Mouse (Mus musculus) stomach, postnatal 0 days (tissue): ENCODE results near the gene Mtr. TPM values are rescaled to one million over a fixed set of nuclear protein-coding genes. Genes with fewer than 3 reads are reported as not detected.

Experiments used
- ATAC-seq: fragments of 200-750 bp; cut with Nextera tagmentation; 2 replicates; pipeline ENCODE4 v1.8.0; 2017; ENCODE audit not compliant: low FRiP score, low TSS enrichment
- DNase-seq: peaks from one replicate; pipeline ENCODE4 v3.0.0-alpha.2; 2016; ENCODE audit warnings: low spot score
- H3K27ac ChIP-seq: fragments of 300-500 bp; sonication (generic); replicated peaks from 2 replicates; pipeline ENCODE4 v1.5.1; 2014; ENCODE audit warnings: mild to moderate bottlenecking, control low read depth
- H3K27me3 ChIP-seq: fragments of 300-500 bp; sonication (generic); 2 replicates; pipeline ENCODE4 v1.6.1; 2014; ENCODE audit warnings: low read length; ENCODE audit not compliant: control insufficient read depth, insufficient read depth
- H3K36me3 ChIP-seq: fragments of 300-500 bp; sonication (generic); 2 replicates; pipeline ENCODE4 v1.6.1; 2014; ENCODE audit warnings: low read length, mixed read lengths; ENCODE audit not compliant: control insufficient read depth, insufficient read depth
- H3K4me1 ChIP-seq: fragments of 300-500 bp; sonication (generic); replicated peaks from 2 replicates; pipeline ENCODE4 v1.6.1; 2014; ENCODE audit warnings: antibody characterized with exemption; ENCODE audit not compliant: control insufficient read depth, insufficient read depth
- H3K4me2 ChIP-seq: fragments of 300-500 bp; sonication (generic); replicated peaks from 2 replicates; pipeline ENCODE4 v1.6.1; 2014; ENCODE audit warnings: low read depth, mild to moderate bottlenecking, control low read depth, moderate library complexity
- H3K4me3 ChIP-seq: fragments of 300-500 bp; sonication (generic); 2 replicates; pipeline ENCODE4 v1.5.1; 2014; ENCODE audit warnings: low read depth, low read length, control low read depth
- H3K9ac ChIP-seq: fragments of 300-500 bp; sonication (generic); 2 replicates; pipeline ENCODE4 v1.6.1; 2014; ENCODE audit warnings: mild to moderate bottlenecking, low read length, control low read depth, mixed read lengths
- H3K9me3 ChIP-seq: fragments of 300-500 bp; sonication (generic); 2 replicates; pipeline ENCODE4 v1.6.1; 2016; ENCODE audit warnings: low read length; ENCODE audit not compliant: control insufficient read depth
- CTCF ChIP-seq: IDR thresholded peaks from 2 replicates; pipeline ENCODE4 v1.5.1; 2016; ENCODE audit warnings: antibody characterized with exemption, low read depth, mild to moderate bottlenecking, moderate library complexity
- EP300 ChIP-seq: optimal IDR thresholded peaks from 2 replicates; pipeline ENCODE3; 2016; ENCODE audit warnings: antibody characterized with exemption
- WGBS: fragments of 180-500 bp; shearing (Covaris S2); extraction: QIAGEN DNeasy Blood & Tissue Kit; methylation state at CpG from one replicate; pipeline ENCODE4 v1.1.7; 2014; 5-methylcytosine and 5-hydroxymethylcytosine counted together
- polyA plus RNA-seq: library from polyadenylated mRNA; unstranded; fragments of >200 nt; fragmentation: Nextera tagmentation; extraction: Ambion mirVana; gene quantifications from 2 replicates; pipeline ENCODE4 v1.2.1, GENCODE M21; 2015

Gene Mtr
- polyA plus RNA-seq, 1 experiment from 2014 or later: 2.9 TPM

DNA sequence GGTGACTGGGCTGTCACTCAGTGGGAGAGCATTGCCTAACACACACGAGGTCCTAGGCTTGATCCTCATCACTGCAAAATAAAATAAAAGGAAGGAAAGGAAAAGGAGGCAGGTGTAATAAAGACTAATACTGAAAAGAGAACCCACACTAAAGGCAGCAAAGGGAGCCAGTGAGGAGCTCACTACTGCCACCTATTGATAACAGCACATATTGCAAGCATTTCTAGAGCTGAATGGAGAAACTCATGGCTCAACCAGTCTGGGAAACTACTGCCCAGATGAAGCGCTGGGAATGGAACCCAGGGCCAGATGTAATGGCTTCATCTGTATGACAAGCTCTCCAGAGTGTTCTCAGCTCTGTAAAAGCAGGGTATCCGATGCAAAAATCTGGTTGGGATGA, 15.0 kb upstream of the Mtr start:
- Histone ChIP-seq H3K27me3 (no peaks in the 10 kb centered on the region), H3K4me1 (no peaks in the 10 kb centered on the region), H3K27ac (no peak overlapping the region), H3K9ac (no peak overlapping the region), H3K4me2 (no peak overlapping the region), H3K4me3 (no peak overlapping the region), H3K9me3 (no peaks in the 10 kb centered on the region), H3K36me3 (no peaks in the 10 kb centered on the region)
- peak; percentile 74 for TF ChIP-seq CTCF
- no peak for TF ChIP-seq EP300
- 54% methylated on average over 3 of the region's 3 CpGs for WGBS
- no peak for ATAC-seq
- DNase-seq: no peak

- no peak overlapping the region for H3K4me2 ChIP-seq
- DNase-seq (no peak), ATAC-seq (no peak)
- TF ChIP-seq CTCF: no peak
- TF ChIP-seq EP300: no peak
- H3K36me3 ChIP-seq: no peaks in the 10 kb centered on the region
- no peak overlapping the region for H3K4me3 ChIP-seq
- H3K4me1 ChIP-seq: no peaks in the 10 kb centered on the region
- no peak overlapping the region for H3K9ac ChIP-seq
- no peaks in the 10 kb centered on the region for H3K9me3 ChIP-seq
- no peak overlapping the region for H3K27ac ChIP-seq
- H3K27me3 ChIP-seq: no peaks in the 10 kb centered on the region
- WGBS: 89% methylated on average over 3 of the region's 3 CpGs
Measured at GRCm38 (mm10) chr13:12267971-12268370, 10.1 kb upstream of the Mtr start.

GRCm38 (mm10) chr13:12267097-12267496, 9.2 kb upstream of the Mtr start:
- Histone ChIP-seq H3K27me3 (no peaks in the 10 kb centered on the region), H3K9me3 (no peaks in the 10 kb centered on the region), H3K4me1 (no peaks in the 10 kb centered on the region), H3K27ac (no peak overlapping the region), H3K4me3 (no peak overlapping the region), H3K9ac (no peak overlapping the region), H3K36me3 (no peaks in the 10 kb centered on the region), H3K4me2 (no peak overlapping the region)
- no peak for DNase-seq
- ATAC-seq: no peak
- 28% methylated on average over 3 of the region's 3 CpGs for WGBS
- TF ChIP-seq CTCF: peak; percentile 32; the same call in 1 of the 2 replicates
- no peak for TF ChIP-seq EP300

- ATAC-seq: no peak
- Histone ChIP-seq H3K36me3 (no peaks in the 10 kb centered on the region), H3K9me3 (no peaks in the 10 kb centered on the region), H3K27me3 (no peaks in the 10 kb centered on the region), H3K27ac (no peak overlapping the region), H3K9ac (no peak overlapping the region), H3K4me2 (no peak overlapping the region), H3K4me3 (no peak overlapping the region), H3K4me1 (no peaks in the 10 kb centered on the region)
- WGBS: 67% methylated on average over 6 of the region's 6 CpGs
- TF ChIP-seq CTCF: no peak
- no peak for TF ChIP-seq EP300
- no peak for DNase-seq
Measured at GRCm38 (mm10) chr13:12263996-12264395, 6.1 kb upstream of the Mtr start.

GRCm38 (mm10) chr13:12261505-12261904, 3.6 kb upstream of the Mtr start:
- no peak overlapping the region for H3K4me2 ChIP-seq
- no peaks in the 10 kb centered on the region for H3K9me3 ChIP-seq
- no peaks in the 10 kb centered on the region for H3K36me3 ChIP-seq
- no peak overlapping the region for H3K27ac ChIP-seq
- TF ChIP-seq EP300 (no peak), CTCF (peak; percentile 53)
- H3K27me3 ChIP-seq: no peaks in the 10 kb centered on the region
- no peak overlapping the region for H3K9ac ChIP-seq
- DNase-seq (no peak), ATAC-seq (no peak)
- no peak overlapping the region for H3K4me3 ChIP-seq
- no peaks in the 10 kb centered on the region for H3K4me1 ChIP-seq

DNA sequence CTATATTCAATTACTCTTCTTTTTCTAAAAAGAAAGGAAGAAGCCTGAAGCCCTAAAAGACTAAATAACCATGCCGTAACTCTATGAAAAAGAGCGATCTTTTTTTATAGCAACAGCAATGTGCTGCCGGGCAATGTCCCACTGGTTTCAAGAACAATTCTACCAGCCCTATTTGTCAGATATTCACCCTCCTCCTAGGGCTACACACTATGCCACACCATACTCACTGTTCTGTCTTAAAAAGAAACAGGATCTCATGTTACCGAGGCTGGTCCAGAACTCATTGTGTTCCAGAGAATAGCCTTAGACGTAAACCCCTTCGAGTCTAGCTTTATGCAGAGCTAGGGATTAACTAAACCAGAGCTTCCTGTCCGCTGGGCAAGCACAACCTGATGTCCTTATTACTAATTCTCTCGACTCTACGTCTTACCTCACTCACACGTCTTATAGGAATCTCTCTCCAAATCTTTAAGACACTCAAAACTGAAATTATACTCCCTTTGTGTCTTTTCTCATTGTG, 982 bp downstream of the Mtr start:
- 14% methylated on average over 10 of the region's 10 CpGs for WGBS
- Histone ChIP-seq H3K4me2 (peak overlapping the region; percentile 72), H3K4me1 (no peaks in the 10 kb centered on the region), H3K36me3 (no peaks in the 10 kb centered on the region), H3K27me3 (no peaks in the 10 kb centered on the region), H3K9me3 (no peaks in the 10 kb centered on the region), H3K9ac (peak overlapping the region; percentile 79), H3K4me3 (peak overlapping the region; percentile 69), H3K27ac (no peak overlapping the region)
- TF ChIP-seq CTCF: no peak
- TF ChIP-seq EP300: no peak
- no peak for DNase-seq
- ATAC-seq: no peak
